Mouse (Mus musculus): ENCODE measurements at regions not wholly inside any gene's neighbourhood (a gene's known extent, or its start where the extent isn't known, plus 50 kb on each side); places are given as distances from the start of the nearest gene placed in this dataset.
A peak's percentile ranks its signal among the peaks of the same experiment; 100 is the strongest.

GRCm38 (mm10) chr1:157887146-157887545 lies 380.6 kb downstream of the Sec16b start:
- H3K4me3 ChIP-seq, result no peak overlapping the region
- peaks cover 8% of the 10 kb centered on the region; the same call in 1 of the 2 replicates for H3K4me1 ChIP-seq
- H3K27me3 ChIP-seq (ENCODE audit: low read depth, poor library complexity, severe bottlenecking), result no peaks in the 10 kb centered on the region
- H3K36me3 ChIP-seq, result no peaks in the 10 kb centered on the region
- no peak for DNase-seq (ENCODE audit: low spot score)
- H3K27ac ChIP-seq, result no peak overlapping the region
- 40% methylated on average over 1 of the region's 1 CpGs for WGBS
- H3K9me3 ChIP-seq (replicated peaks), result no peaks in the 10 kb centered on the region

- Histone ChIP-seq H3K9me3 (replicated peaks) (no peaks in the 10 kb centered on the region), H3K4me1 (peaks cover 8% of the 10 kb centered on the region; the same call in 1 of the 2 replicates), H3K4me3 (no peak overlapping the region), H3K36me3 (no peaks in the 10 kb centered on the region), H3K27ac (no peak overlapping the region), H3K27me3 (ENCODE audit: low read depth, poor library complexity, severe bottlenecking) (no peaks in the 10 kb centered on the region)
- no peak for DNase-seq (ENCODE audit: low spot score)
- WGBS, result 86% methylated on average over 7 of the region's 7 CpGs
Measured at GRCm38 (mm10) chr1:157888573-157888972, 382.0 kb downstream of the Sec16b start.

- WGBS, result 87% methylated on average over 2 of the region's 2 CpGs
- no peaks in the 10 kb centered on the region for H3K36me3 ChIP-seq
- DNase-seq (ENCODE audit: low spot score), result no peak
- H3K27ac ChIP-seq, result no peak overlapping the region
- H3K27me3 ChIP-seq (ENCODE audit: low read depth, poor library complexity, severe bottlenecking), result no peaks in the 10 kb centered on the region
- no peaks in the 10 kb centered on the region for H3K9me3 ChIP-seq (replicated peaks)
- H3K4me1 ChIP-seq, result no peaks in the 10 kb centered on the region
- no peak overlapping the region for H3K4me3 ChIP-seq
Measured at GRCm38 (mm10) chr1:157906168-157906567, 399.6 kb downstream of the Sec16b start.

- Histone ChIP-seq H3K27ac (no peak overlapping the region), H3K9me3 (replicated peaks) (no peaks in the 10 kb centered on the region), H3K4me1 (no peaks in the 10 kb centered on the region), H3K36me3 (no peaks in the 10 kb centered on the region), H3K4me3 (no peak overlapping the region), H3K27me3 (ENCODE audit: low read depth, poor library complexity, severe bottlenecking) (no peaks in the 10 kb centered on the region)
- no peak for DNase-seq (ENCODE audit: low spot score)
- 84% methylated on average over 1 of the region's 1 CpGs for WGBS
Measured at GRCm38 (mm10) chr1:157937800-157938348, 418.3 kb downstream of the Brinp2 start.

GRCm38 (mm10) chr1:157939516-157939915 lies 416.6 kb downstream of the Brinp2 start:
- Histone ChIP-seq H3K4me1 (no peaks in the 10 kb centered on the region), H3K36me3 (no peaks in the 10 kb centered on the region), H3K27me3 (ENCODE audit: low read depth, poor library complexity, severe bottlenecking) (no peaks in the 10 kb centered on the region), H3K4me3 (no peak overlapping the region), H3K9me3 (replicated peaks) (no peaks in the 10 kb centered on the region), H3K27ac (no peak overlapping the region)
- WGBS, result 66% methylated on average over 1 of the region's 1 CpGs
- DNase-seq (ENCODE audit: low spot score), result no peak

GRCm38 (mm10) chr1:157940331-157940758 lies 415.8 kb downstream of the Brinp2 start:
- Histone ChIP-seq H3K9me3 (replicated peaks) (no peaks in the 10 kb centered on the region), H3K36me3 (no peaks in the 10 kb centered on the region), H3K4me3 (no peak overlapping the region), H3K27me3 (ENCODE audit: low read depth, poor library complexity, severe bottlenecking) (no peaks in the 10 kb centered on the region), H3K4me1 (no peaks in the 10 kb centered on the region), H3K27ac (no peak overlapping the region)
- WGBS, result 45% methylated on average over 3 of the region's 3 CpGs
- no peak for DNase-seq (ENCODE audit: low spot score)

GRCm38 (mm10) chr1:157957506-157957905 lies 398.6 kb downstream of the Brinp2 start:
- DNase-seq (ENCODE audit: low spot score), result no peak
- no peak overlapping the region for H3K4me3 ChIP-seq
- WGBS, result 34% methylated on average over 4 of the region's 4 CpGs
- H3K27ac ChIP-seq, result no peak overlapping the region
- no peaks in the 10 kb centered on the region for H3K27me3 ChIP-seq (ENCODE audit: low read depth, poor library complexity, severe bottlenecking)
- H3K4me1 ChIP-seq, result no peaks in the 10 kb centered on the region
- H3K9me3 ChIP-seq (replicated peaks), result no peaks in the 10 kb centered on the region
- H3K36me3 ChIP-seq, result no peaks in the 10 kb centered on the region

GRCm38 (mm10) chr1:157964461-157964860 lies 391.7 kb downstream of the Brinp2 start:
- no peak overlapping the region for H3K27ac ChIP-seq
- 82% methylated on average over 3 of the region's 3 CpGs for WGBS

GRCm38 (mm10) chr1:157969635-157970111 lies 386.5 kb downstream of the Brinp2 start:
- no peak overlapping the region for H3K4me3 ChIP-seq
- H3K27ac ChIP-seq, result no peak overlapping the region
- WGBS, result 71% methylated on average over 6 of the region's 6 CpGs
- no peaks in the 10 kb centered on the region for H3K36me3 ChIP-seq
- no peaks in the 10 kb centered on the region for H3K9me3 ChIP-seq (replicated peaks)
- no peak for DNase-seq (ENCODE audit: low spot score)
- no peaks in the 10 kb centered on the region for H3K27me3 ChIP-seq (ENCODE audit: low read depth, poor library complexity, severe bottlenecking)
- 0 out of 2 replicates have a peak, but pooled peaks cover 5% of the 10 kb centered on the region for H3K4me1 ChIP-seq

More at GRCm38 (mm10) chr1:157964461-157964860, 391.7 kb downstream of the Brinp2 start:
- Histone ChIP-seq H3K27me3 (ENCODE audit: low read depth, poor library complexity, severe bottlenecking) (no peaks in the 10 kb centered on the region), H3K4me1 (no peaks in the 10 kb centered on the region), H3K9me3 (replicated peaks) (no peaks in the 10 kb centered on the region), H3K4me3 (no peak overlapping the region), H3K36me3 (no peaks in the 10 kb centered on the region)
- no peak for DNase-seq (ENCODE audit: low spot score)

- Histone ChIP-seq H3K9me3 (replicated peaks) (no peaks in the 10 kb centered on the region), H3K4me1 (0 out of 2 replicates have a peak, but pooled peaks cover 5% of the 10 kb centered on the region), H3K4me3 (no peak overlapping the region), H3K36me3 (no peaks in the 10 kb centered on the region), H3K27me3 (ENCODE audit: low read depth, poor library complexity, severe bottlenecking) (no peaks in the 10 kb centered on the region), H3K27ac (no peak overlapping the region)
- DNase-seq (ENCODE audit: low spot score), result no peak
- 68% methylated on average over 10 of the region's 10 CpGs for WGBS
Measured at GRCm38 (mm10) chr1:157973373-157974232, 382.5 kb downstream of the Brinp2 start.

GRCm38 (mm10) chr1:157974656-157975055 lies 381.5 kb downstream of the Brinp2 start:
- no peak for DNase-seq (ENCODE audit: low spot score)
- no peaks in the 10 kb centered on the region for H3K36me3 ChIP-seq
- WGBS, result 86% methylated on average over 4 of the region's 4 CpGs

GRCm38 (mm10) chr1:158019161-158019560 lies 337.0 kb downstream of the Brinp2 start:
- Histone ChIP-seq H3K4me3 (no peak overlapping the region), H3K36me3 (no peaks in the 10 kb centered on the region), H3K4me1 (no peaks in the 10 kb centered on the region), H3K27ac (no peak overlapping the region), H3K9me3 (replicated peaks) (no peaks in the 10 kb centered on the region), H3K27me3 (ENCODE audit: low read depth, poor library complexity, severe bottlenecking) (no peaks in the 10 kb centered on the region)
- WGBS, result 25% methylated on average over 7 of the region's 7 CpGs
- DNase-seq (ENCODE audit: low spot score), result peak; percentile 75

More at GRCm38 (mm10) chr1:157974656-157975055, 381.5 kb downstream of the Brinp2 start:
- Histone ChIP-seq H3K4me3 (no peak overlapping the region), H3K27ac (no peak overlapping the region), H3K4me1 (0 out of 2 replicates have a peak, but pooled peaks cover 5% of the 10 kb centered on the region), H3K9me3 (replicated peaks) (no peaks in the 10 kb centered on the region), H3K27me3 (ENCODE audit: low read depth, poor library complexity, severe bottlenecking) (no peaks in the 10 kb centered on the region)

- no peak for DNase-seq (ENCODE audit: low spot score)
- Histone ChIP-seq H3K4me3 (no peak overlapping the region), H3K9me3 (replicated peaks) (no peaks in the 10 kb centered on the region), H3K27ac (no peak overlapping the region), H3K4me1 (no peaks in the 10 kb centered on the region), H3K36me3 (no peaks in the 10 kb centered on the region), H3K27me3 (ENCODE audit: low read depth, poor library complexity, severe bottlenecking) (no peaks in the 10 kb centered on the region)
- 22% methylated on average over 2 of the region's 2 CpGs for WGBS
Measured at GRCm38 (mm10) chr1:158039756-158040155, 316.4 kb downstream of the Brinp2 start.
